Mouse (Mus musculus): ENCODE measurements around the gene Rtp2. TPM values are rescaled to one million over a fixed set of nuclear protein-coding genes. Genes with fewer than 3 reads are reported as not detected.

The Rtp2 gene
- polyA plus RNA-seq, 1 experiment from 2014 or later, result not detected

GRCm38 (mm10) chr16:23962401-23962800, 30.2 kb upstream of the Rtp2 start:
- 85% methylated on average over 2 of the region's 2 CpGs for WGBS
- Histone ChIP-seq H3K4me3 (ENCODE audit: low read depth, low read length) (no peak overlapping the region), H3K9me3 (ENCODE audit: control insufficient read depth, low read length) (no peaks in the 10 kb centered on the region), H3K4me2 (ENCODE audit: low read depth, severe bottlenecking) (no peak overlapping the region), H3K27ac (replicated peaks; ENCODE audit: low read depth, low read length) (no peak overlapping the region), H3K36me3 (ENCODE audit: control insufficient read depth, insufficient read depth, low read length) (no peaks in the 10 kb centered on the region), H3K27me3 (ENCODE audit: control insufficient read depth, insufficient read depth, low read length) (no peaks in the 10 kb centered on the region), H3K9ac (ENCODE audit: low read length) (no peak overlapping the region), H3K4me1 (ENCODE audit: control insufficient read depth, insufficient read depth, low read length) (no peaks in the 10 kb centered on the region)
- no peak for ATAC-seq (ENCODE audit: insufficient number of reproducible peaks, low FRiP score, low TSS enrichment, low read depth)
- no peak for DNase-seq (ENCODE audit: low spot score)

DNA sequence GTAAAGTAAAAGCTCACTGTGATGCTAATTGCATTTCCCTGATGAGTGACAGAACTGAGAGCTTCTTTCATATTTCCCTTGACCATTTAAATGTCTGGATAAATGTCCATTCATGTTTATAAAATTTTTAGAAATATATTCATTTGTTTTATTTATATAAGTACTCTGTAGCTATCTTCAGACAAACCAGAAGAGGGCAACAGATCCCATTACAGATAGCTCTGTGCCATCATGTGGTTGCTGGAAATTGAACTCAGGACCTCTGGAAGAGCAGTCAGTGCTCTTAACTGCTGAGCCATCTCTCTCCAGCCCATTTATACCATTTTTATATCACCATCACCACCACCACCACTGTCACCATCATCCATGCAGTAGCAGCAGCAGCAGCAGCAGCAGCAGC, 26.7 kb upstream of the Rtp2 start:
- no peak for DNase-seq (ENCODE audit: low spot score)
- Histone ChIP-seq H3K9ac (ENCODE audit: low read length) (no peak overlapping the region), H3K4me1 (ENCODE audit: control insufficient read depth, insufficient read depth, low read length) (no peaks in the 10 kb centered on the region), H3K27me3 (ENCODE audit: control insufficient read depth, insufficient read depth, low read length) (no peaks in the 10 kb centered on the region), H3K36me3 (ENCODE audit: control insufficient read depth, insufficient read depth, low read length) (no peaks in the 10 kb centered on the region), H3K27ac (replicated peaks; ENCODE audit: low read depth, low read length) (no peak overlapping the region), H3K4me3 (ENCODE audit: low read depth, low read length) (no peak overlapping the region), H3K9me3 (ENCODE audit: control insufficient read depth, low read length) (no peaks in the 10 kb centered on the region), H3K4me2 (ENCODE audit: low read depth, severe bottlenecking) (no peak overlapping the region)
- no peak for ATAC-seq (ENCODE audit: insufficient number of reproducible peaks, low FRiP score, low TSS enrichment, low read depth)

DNA sequence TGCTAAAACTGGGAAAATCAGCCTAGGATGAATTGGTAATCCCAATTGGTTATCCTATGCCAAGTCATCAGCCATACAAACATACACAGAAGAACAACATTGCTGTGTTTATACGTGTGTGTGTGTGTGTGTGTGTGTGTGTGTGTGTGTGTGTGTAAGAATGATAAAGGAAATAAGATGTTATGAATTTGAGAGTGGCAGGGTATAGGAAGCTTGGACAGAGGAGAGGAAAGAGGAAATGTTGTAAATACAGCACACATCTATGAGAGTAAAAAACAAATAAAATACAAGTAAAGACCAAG, 21.7 kb upstream of the Rtp2 start:
- Histone ChIP-seq H3K9me3 (ENCODE audit: control insufficient read depth, low read length) (no peaks in the 10 kb centered on the region), H3K9ac (ENCODE audit: low read length) (no peak overlapping the region), H3K27me3 (ENCODE audit: control insufficient read depth, insufficient read depth, low read length) (no peaks in the 10 kb centered on the region), H3K4me1 (ENCODE audit: control insufficient read depth, insufficient read depth, low read length) (no peaks in the 10 kb centered on the region), H3K4me3 (ENCODE audit: low read depth, low read length) (no peak overlapping the region), H3K36me3 (ENCODE audit: control insufficient read depth, insufficient read depth, low read length) (no peaks in the 10 kb centered on the region), H3K27ac (replicated peaks; ENCODE audit: low read depth, low read length) (no peak overlapping the region), H3K4me2 (ENCODE audit: low read depth, severe bottlenecking) (no peak overlapping the region)
- no peak for ATAC-seq (ENCODE audit: insufficient number of reproducible peaks, low FRiP score, low TSS enrichment, low read depth)
- WGBS, result 3% methylated on average over 1 of the region's 1 CpGs
- DNase-seq (ENCODE audit: low spot score), result no peak

- H3K9me3 ChIP-seq (ENCODE audit: control insufficient read depth, low read length), result no peaks in the 10 kb centered on the region
- no peak overlapping the region for H3K4me2 ChIP-seq (ENCODE audit: low read depth, severe bottlenecking)
- WGBS, result 55% methylated on average over 11 of the region's 11 CpGs
- DNase-seq (ENCODE audit: low spot score), result peak; percentile 79
- no peak for ATAC-seq (ENCODE audit: insufficient number of reproducible peaks, low FRiP score, low TSS enrichment, low read depth)
- no peaks in the 10 kb centered on the region for H3K4me1 ChIP-seq (ENCODE audit: control insufficient read depth, insufficient read depth, low read length)
- no peak overlapping the region for H3K27ac ChIP-seq (replicated peaks; ENCODE audit: low read depth, low read length)
- H3K9ac ChIP-seq (ENCODE audit: low read length), result no peak overlapping the region
- H3K4me3 ChIP-seq (ENCODE audit: low read depth, low read length), result no peak overlapping the region
- H3K36me3 ChIP-seq (ENCODE audit: control insufficient read depth, insufficient read depth, low read length), result no peaks in the 10 kb centered on the region
- no peaks in the 10 kb centered on the region for H3K27me3 ChIP-seq (ENCODE audit: control insufficient read depth, insufficient read depth, low read length)
Measured at GRCm38 (mm10) chr16:23953189-23953958, 21.2 kb upstream of the Rtp2 start.

- no peak overlapping the region for H3K9ac ChIP-seq (ENCODE audit: low read length)
- H3K4me3 ChIP-seq (ENCODE audit: low read depth, low read length), result no peak overlapping the region
- no peaks in the 10 kb centered on the region for H3K9me3 ChIP-seq (ENCODE audit: control insufficient read depth, low read length)
- no peak for ATAC-seq (ENCODE audit: insufficient number of reproducible peaks, low FRiP score, low TSS enrichment, low read depth)
- 83% methylated on average over 4 of the region's 4 CpGs for WGBS
- no peak overlapping the region for H3K27ac ChIP-seq (replicated peaks; ENCODE audit: low read depth, low read length)
- no peak for DNase-seq (ENCODE audit: low spot score)
- no peaks in the 10 kb centered on the region for H3K4me1 ChIP-seq (ENCODE audit: control insufficient read depth, insufficient read depth, low read length)
- H3K4me2 ChIP-seq (ENCODE audit: low read depth, severe bottlenecking), result no peak overlapping the region
- no peaks in the 10 kb centered on the region for H3K36me3 ChIP-seq (ENCODE audit: control insufficient read depth, insufficient read depth, low read length)
- H3K27me3 ChIP-seq (ENCODE audit: control insufficient read depth, insufficient read depth, low read length), result no peaks in the 10 kb centered on the region
Measured at GRCm38 (mm10) chr16:23952101-23952727, 20.0 kb upstream of the Rtp2 start.

GRCm38 (mm10) chr16:23947654-23948053, 15.5 kb upstream of the Rtp2 start:
- Histone ChIP-seq H3K9me3 (ENCODE audit: control insufficient read depth, low read length) (no peaks in the 10 kb centered on the region), H3K4me2 (ENCODE audit: low read depth, severe bottlenecking) (no peak overlapping the region), H3K36me3 (ENCODE audit: control insufficient read depth, insufficient read depth, low read length) (no peaks in the 10 kb centered on the region), H3K27ac (replicated peaks; ENCODE audit: low read depth, low read length) (no peak overlapping the region), H3K9ac (ENCODE audit: low read length) (no peak overlapping the region), H3K4me1 (ENCODE audit: control insufficient read depth, insufficient read depth, low read length) (no peaks in the 10 kb centered on the region), H3K27me3 (ENCODE audit: control insufficient read depth, insufficient read depth, low read length) (no peaks in the 10 kb centered on the region), H3K4me3 (ENCODE audit: low read depth, low read length) (no peak overlapping the region)
- 88% methylated on average over 6 of the region's 6 CpGs for WGBS
- ATAC-seq (ENCODE audit: insufficient number of reproducible peaks, low FRiP score, low TSS enrichment, low read depth), result no peak
- DNase-seq (ENCODE audit: low spot score), result no peak

GRCm38 (mm10) chr16:23944801-23945200, 12.6 kb upstream of the Rtp2 start:
- no peaks in the 10 kb centered on the region for H3K36me3 ChIP-seq (ENCODE audit: control insufficient read depth, insufficient read depth, low read length)
- H3K27me3 ChIP-seq (ENCODE audit: control insufficient read depth, insufficient read depth, low read length), result no peaks in the 10 kb centered on the region
- no peak overlapping the region for H3K27ac ChIP-seq (replicated peaks; ENCODE audit: low read depth, low read length)
- H3K9ac ChIP-seq (ENCODE audit: low read length), result no peak overlapping the region
- ATAC-seq (ENCODE audit: insufficient number of reproducible peaks, low FRiP score, low TSS enrichment, low read depth) (no peak), DNase-seq (ENCODE audit: low spot score) (no peak)
- no peak overlapping the region for H3K4me3 ChIP-seq (ENCODE audit: low read depth, low read length)
- H3K4me2 ChIP-seq (ENCODE audit: low read depth, severe bottlenecking), result no peak overlapping the region
- 79% methylated on average over 3 of the region's 3 CpGs for WGBS
- no peaks in the 10 kb centered on the region for H3K4me1 ChIP-seq (ENCODE audit: control insufficient read depth, insufficient read depth, low read length)
- H3K9me3 ChIP-seq (ENCODE audit: control insufficient read depth, low read length), result no peaks in the 10 kb centered on the region

DNA sequence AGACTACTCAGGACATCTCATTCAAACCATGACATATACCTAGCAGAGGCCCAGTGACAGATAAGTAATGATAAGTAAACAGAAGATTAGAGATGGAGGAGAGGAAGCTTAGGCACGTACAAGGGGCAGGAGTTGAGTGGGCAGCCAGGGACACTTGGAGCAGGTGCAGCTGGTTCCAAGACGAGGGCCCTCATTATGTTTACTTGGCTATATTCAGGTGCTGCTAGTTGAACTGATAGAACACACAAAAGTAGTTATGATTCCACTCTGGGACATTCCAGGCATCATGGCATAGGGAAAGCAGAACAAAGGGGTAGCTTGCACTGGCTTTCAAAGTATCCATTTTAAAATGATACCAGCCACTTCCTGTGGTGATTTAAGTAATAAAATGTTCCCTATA, 2.2 kb upstream of the Rtp2 start:
- Histone ChIP-seq H3K36me3 (ENCODE audit: control insufficient read depth, insufficient read depth, low read length) (no peaks in the 10 kb centered on the region), H3K4me2 (ENCODE audit: low read depth, severe bottlenecking) (no peak overlapping the region), H3K9ac (ENCODE audit: low read length) (no peak overlapping the region), H3K4me3 (ENCODE audit: low read depth, low read length) (no peak overlapping the region), H3K27ac (replicated peaks; ENCODE audit: low read depth, low read length) (no peak overlapping the region), H3K27me3 (ENCODE audit: control insufficient read depth, insufficient read depth, low read length) (no peaks in the 10 kb centered on the region), H3K4me1 (ENCODE audit: control insufficient read depth, insufficient read depth, low read length) (no peaks in the 10 kb centered on the region), H3K9me3 (ENCODE audit: control insufficient read depth, low read length) (no peaks in the 10 kb centered on the region)
- ATAC-seq (ENCODE audit: insufficient number of reproducible peaks, low FRiP score, low TSS enrichment, low read depth) (no peak), DNase-seq (ENCODE audit: low spot score) (no peak)
- 77% methylated on average over 2 of the region's 2 CpGs for WGBS

GRCm38 (mm10) chr16:23931275-23931674, 919 bp downstream of the Rtp2 start:
- DNase-seq (ENCODE audit: low spot score), result no peak
- WGBS, result 82% methylated on average over 18 of the region's 18 CpGs
- ATAC-seq (ENCODE audit: insufficient number of reproducible peaks, low FRiP score, low TSS enrichment, low read depth), result no peak

More at GRCm38 (mm10) chr16:23931275-23931674, 919 bp downstream of the Rtp2 start:
- Histone ChIP-seq H3K4me2 (ENCODE audit: low read depth, severe bottlenecking) (no peak overlapping the region), H3K9me3 (ENCODE audit: control insufficient read depth, low read length) (no peaks in the 10 kb centered on the region), H3K27me3 (ENCODE audit: control insufficient read depth, insufficient read depth, low read length) (no peaks in the 10 kb centered on the region), H3K4me3 (ENCODE audit: low read depth, low read length) (no peak overlapping the region), H3K36me3 (ENCODE audit: control insufficient read depth, insufficient read depth, low read length) (no peaks in the 10 kb centered on the region), H3K27ac (replicated peaks; ENCODE audit: low read depth, low read length) (no peak overlapping the region), H3K4me1 (ENCODE audit: control insufficient read depth, insufficient read depth, low read length) (no peaks in the 10 kb centered on the region), H3K9ac (ENCODE audit: low read length) (no peak overlapping the region)

Data from limb, embryonic 11.5 days (tissue).